Mouse (Mus musculus) lung, postnatal 25 days (tissue): ENCODE data around the gene Glipr1l2.
"Not testable (repeated sequence)": the region's sequence is repeated elsewhere in the genome, so short reads cannot be mapped to it uniquely, and the experiment has no call there.

Experiments
- DNase-seq: peaks from one replicate; pipeline ENCODE4 v3.0.0; 2022; ENCODE audit warnings: low spot score

Gene Glipr1l2

DNA sequence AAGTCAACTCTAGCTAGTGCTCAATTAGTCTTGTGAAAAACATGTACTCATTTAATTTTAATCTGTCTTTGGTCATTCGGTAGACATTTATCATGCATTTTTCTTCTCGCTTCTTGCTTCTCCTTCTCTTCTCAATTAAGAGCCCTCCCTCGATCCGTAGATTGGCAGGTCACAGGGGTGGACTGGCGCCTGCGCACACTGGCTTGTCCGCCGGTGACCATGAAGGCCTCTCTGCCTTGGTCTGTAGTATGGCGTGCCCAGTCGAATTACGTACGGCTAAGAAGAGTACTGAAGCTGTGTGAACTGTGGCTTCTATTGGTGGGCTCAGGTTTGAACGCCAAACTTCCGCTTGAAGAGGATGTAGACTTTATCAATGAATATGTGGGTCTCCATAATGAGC is at the start of gene Glipr1l2:
Glipr1l2 (plus strand) TSS at position 198 of the 400 bp plus-strand sequence.
- DNase-seq, result no peak

- not testable (repeated sequence) for DNase-seq
Measured at GRCm38 (mm10) chr10:112043523-112043922, 39.6 kb upstream of the Glipr1l2 start.

DNA sequence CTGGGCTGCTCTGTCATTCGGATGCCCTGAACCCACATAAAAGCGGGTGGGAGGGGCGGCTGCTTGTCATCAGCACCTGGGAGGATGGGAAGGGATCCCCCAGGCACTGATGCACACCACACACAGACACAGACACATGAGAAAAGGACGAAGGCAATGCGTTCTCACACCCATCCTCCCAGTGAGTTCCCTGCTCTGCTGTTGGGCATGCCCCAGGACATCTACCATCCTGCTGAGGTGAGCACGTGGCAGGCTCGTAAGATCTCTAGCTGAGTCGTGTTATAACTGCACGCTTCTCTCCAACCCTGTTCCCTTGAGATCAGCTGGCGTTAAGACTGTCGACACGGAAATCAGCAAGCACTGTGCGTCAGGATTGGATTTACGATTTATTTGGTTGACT is 38.9 kb upstream of the Glipr1l2 start:
- DNase-seq, result not testable (repeated sequence)

DNA sequence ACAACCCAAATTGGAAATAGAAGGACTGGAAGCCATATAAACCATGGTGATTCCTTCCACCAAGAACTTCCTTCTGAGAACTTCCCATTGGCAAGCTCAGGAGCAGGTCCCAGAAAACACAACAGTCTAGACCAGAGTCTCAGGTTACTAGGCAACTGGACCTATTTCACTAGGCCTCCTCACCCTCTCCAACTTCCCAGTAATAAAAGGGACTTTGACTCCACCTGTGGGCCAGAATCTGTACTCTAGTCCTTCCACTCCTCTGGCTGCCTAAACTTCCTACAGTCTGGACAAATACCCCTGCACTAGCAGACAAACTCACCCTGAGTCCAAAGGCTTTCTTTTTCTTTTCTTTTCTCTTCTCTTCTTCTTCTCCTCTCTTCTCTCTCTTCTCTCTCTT is 31.9 kb upstream of the Glipr1l2 start:
- peak; percentile 2 for DNase-seq

- DNase-seq, result not testable (repeated sequence)
Measured at GRCm38 (mm10) chr10:112051956-112052355, 31.2 kb upstream of the Glipr1l2 start.

DNA sequence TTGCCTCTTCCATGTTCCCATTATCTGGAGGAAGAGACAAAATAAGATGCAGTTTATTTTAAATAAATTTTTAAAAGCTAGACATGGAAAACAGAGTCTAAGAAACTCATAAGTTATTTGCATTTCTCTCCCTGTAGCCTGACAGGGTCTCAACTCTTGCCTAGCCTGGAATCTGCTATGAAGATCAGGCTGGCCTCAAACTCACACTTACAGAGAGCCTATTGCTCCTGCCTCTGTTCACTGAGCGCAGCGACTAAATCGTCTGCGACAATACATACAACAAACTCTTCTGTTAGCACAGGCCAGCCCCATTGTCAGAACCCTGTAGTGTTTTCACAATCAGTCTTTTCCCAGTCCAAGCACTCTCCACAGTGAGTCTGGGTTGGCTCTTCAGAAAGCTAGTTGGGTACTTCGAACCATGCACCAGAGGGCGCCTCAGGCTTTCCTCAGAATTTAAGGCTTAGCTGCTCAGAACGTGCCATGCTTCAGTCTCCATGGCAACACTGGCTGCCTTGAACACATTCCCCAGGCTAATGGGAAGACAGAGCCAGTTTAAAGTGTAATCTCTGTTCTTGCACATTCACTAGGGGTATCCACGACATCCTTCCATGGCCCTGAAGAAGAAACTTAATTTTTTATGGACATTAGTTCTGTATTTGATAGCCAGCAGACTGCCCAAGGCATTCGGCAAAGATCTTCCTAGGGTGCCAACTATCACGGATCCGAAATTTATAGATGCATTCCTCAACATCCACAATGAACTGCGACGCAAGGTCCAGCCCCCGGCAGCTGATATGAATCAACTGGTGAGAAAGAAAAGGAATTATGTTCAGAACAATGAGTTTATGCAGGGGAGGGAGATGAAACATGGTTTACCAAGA is 23.2 kb upstream of the Glipr1l2 start, which contains the start of gene Glipr1l1:
Glipr1l1 (plus strand) TSS at position 488 of the 881 bp plus-strand sequence.
- DNase-seq, result peak; percentile 45

DNA sequence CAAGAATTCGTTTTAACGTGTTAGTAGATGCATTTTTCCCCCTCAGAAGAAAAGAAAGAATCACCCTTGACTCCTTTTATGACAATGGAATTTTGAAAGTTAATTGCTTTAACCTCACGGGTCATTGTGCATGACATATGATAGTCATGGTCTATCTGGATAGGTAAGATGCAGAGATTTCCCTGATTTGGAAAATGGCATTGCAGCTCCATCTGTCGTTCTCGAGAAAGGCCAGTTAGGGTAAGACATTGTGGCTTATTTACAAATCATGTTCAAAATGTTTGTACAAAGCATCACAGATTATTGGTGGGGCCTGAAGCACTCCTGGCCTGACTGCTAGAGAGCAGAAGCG is 22.6 kb upstream of the Glipr1l2 start:
- DNase-seq, result not testable (repeated sequence)

- no peak for DNase-seq
Measured at GRCm38 (mm10) chr10:112080044-112080443, 3.1 kb upstream of the Glipr1l2 start.

- peak; percentile 28 for DNase-seq
Measured at GRCm38 (mm10) chr10:112105785-112106184, 22.6 kb downstream of the Glipr1l2 start.

DNA sequence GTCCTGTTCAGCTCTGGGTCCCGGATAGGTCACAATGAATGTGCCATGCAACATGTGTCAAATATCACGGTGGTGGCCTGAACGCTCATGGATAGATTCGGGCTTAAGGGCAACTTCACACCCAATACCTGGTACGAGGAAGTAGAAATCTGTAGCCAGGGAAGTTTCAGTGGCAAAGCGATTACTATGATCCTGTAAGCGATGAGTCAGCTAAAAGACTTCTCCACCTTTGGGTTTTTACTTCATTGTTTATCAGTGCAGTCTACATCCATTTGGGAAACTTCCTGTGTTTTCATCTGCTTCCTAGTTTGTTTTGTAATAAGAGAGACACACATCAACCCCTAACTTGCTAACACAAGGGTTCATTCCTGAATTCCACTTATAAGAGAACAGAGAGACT is 27.2 kb downstream of the Glipr1l2 start:
- no peak for DNase-seq

- not testable (repeated sequence) for DNase-seq
Measured at GRCm38 (mm10) chr10:112125090-112125489, 41.9 kb downstream of the Glipr1l2 start.

- DNase-seq, result not testable (repeated sequence)
Measured at GRCm38 (mm10) chr10:112127682-112128230, 44.6 kb downstream of the Glipr1l2 start.

DNA sequence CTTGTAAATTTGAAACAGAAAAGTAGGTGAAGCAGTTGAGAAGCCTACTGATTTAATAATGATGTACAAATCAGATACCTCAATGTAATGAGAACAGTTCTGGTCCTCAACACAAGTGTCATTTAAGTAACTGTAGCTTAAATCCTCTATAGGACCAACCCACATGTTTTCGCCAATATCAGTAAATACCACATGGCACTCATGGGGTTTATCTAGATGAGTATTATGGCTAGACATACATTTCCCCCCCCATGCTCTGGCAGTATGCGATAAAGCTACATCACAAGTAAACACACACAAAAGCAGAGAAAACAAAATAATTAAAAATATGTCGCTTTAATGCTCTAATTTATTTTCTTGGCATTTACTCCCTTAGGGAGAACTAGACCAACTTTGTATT is 49.0 kb downstream of the Glipr1l2 start:
- DNase-seq, result no peak

- peak; percentile 6 for DNase-seq
Measured at GRCm38 (mm10) chr10:112138050-112138870, 55.1 kb downstream of the Glipr1l2 start.

DNA sequence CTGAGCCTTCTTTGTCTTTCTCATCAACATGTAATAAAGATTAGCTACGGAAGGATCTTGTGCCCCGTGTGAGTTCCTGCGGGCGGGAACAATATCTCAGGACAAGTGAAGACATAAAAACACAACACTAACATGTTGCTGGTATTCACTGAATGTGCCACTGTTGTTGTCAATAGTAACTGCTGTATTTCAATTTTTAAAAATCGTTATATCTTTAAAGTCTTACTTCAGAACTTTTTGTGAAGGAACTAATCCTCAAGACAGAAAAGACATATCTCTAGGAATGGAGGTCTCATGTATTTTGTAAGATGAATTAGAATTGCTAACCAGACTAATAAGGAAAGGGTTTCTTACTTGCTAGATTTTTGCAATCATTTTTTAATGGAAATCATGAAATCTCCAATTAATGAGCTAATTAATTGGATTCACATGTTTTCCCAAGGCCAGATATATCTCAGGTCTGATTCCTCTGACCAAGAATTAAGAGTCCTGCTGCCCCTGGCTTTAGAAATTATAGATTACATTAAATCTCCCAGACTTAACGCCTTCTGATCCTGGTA is 55.8 kb downstream of the Glipr1l2 start:
- DNase-seq, result no peak

DNA sequence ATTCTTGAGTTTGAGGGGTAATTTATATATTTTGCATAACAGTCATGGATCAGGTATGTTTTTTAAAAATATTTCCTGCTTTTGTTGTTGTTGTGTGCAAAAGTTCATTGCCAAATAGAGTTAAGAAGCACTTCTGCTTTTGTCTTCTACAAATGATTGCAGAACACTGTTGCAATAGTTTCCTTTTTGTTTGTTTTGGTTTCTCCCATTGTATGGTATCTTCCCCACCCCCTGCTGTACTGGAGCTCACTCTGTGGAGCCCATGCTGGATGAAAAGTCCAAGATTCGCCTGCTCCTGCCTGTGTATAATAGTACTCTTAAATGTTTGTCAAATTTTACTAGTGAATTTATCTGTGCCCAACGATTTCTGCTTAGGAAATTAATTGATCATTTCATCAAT is 56.7 kb downstream of the Glipr1l2 start:
- DNase-seq, result peak; percentile 22
